Mouse (Mus musculus) thymus, postnatal 36 days (tissue): ENCODE data around the gene Uba6.

Source experiments
- DNase-seq, 2 experiments: peaks; one replicate each; pipeline ENCODE4 v3.0.0; 2022; ENCODE audit warnings: mixed read lengths in 2 of 2

Gene Uba6

GRCm38 (mm10) chr5:86071538-86071937, 101.1 kb downstream of the Uba6 start, which contains the start of gene Stap1:
Gene Stap1 (plus strand): TSS chr5:86071746.
- peak; percentile 45 to 56 for DNase-seq

- peak in 1 of 2 experiments; percentile 14 for DNase-seq
Measured at GRCm38 (mm10) chr5:86069121-86069520, 103.5 kb downstream of the Uba6 start.

- no peak for DNase-seq
Measured at GRCm38 (mm10) chr5:86068451-86068850, 104.2 kb downstream of the Uba6 start.

GRCm38 (mm10) chr5:86066551-86066929, 106.1 kb downstream of the Uba6 start:
- DNase-seq = peak; percentile 87 to 92

GRCm38 (mm10) chr5:86065876-86066550, 106.6 kb downstream of the Uba6 start:
- DNase-seq = no peak

GRCm38 (mm10) chr5:86065101-86065875, 107.3 kb downstream of the Uba6 start, which contains the start of gene Cenpc1:
Gene Cenpc1 (minus strand): TSS chr5:86065583.
- DNase-seq = peak; percentile 98 to 99

- DNase-seq = no peak
Measured at GRCm38 (mm10) chr5:86063501-86063900, 109.1 kb downstream of the Uba6 start.
